ENCODE assay signal across 8 mouse cellular contexts in genomic region chr7:46569509-46569908, GRCm38 (mm10).
DNase-seq lines count a peak whose midpoint lies in the region; ATAC-seq and TF ChIP-seq lines count a peak whose summit lies in the region.
"Not testable (repeated sequence)": the region's sequence is repeated elsewhere in the genome, so short reads cannot be mapped to it uniquely, and the experiment has no call there.

No protein-coding gene starts in this region.

- H3K4me1 ChIP-seq in intestine, postnatal 0 days (replicated peaks; ENCODE audit: control insufficient read depth, insufficient read depth, low read length); liver, embryonic 11.5 days (replicated peaks; ENCODE audit: control insufficient read depth, insufficient read depth, low read length): not testable (repeated sequence)

- H3K27ac ChIP-seq in intestine, postnatal 0 days (ENCODE audit: low read depth, low read length); liver, embryonic 11.5 days (ENCODE audit: low read depth, low read length): not testable (repeated sequence)

- not testable (repeated sequence) for H3K9me3 ChIP-seq in intestine, postnatal 0 days (ENCODE audit: control insufficient read depth); liver, embryonic 11.5 days (ENCODE audit: control insufficient read depth, low read length)

- not testable (repeated sequence) for H3K9ac ChIP-seq in intestine, postnatal 0 days (ENCODE audit: low read depth, low read length); liver, embryonic 11.5 days (ENCODE audit: low read depth, low read length)

- not testable (repeated sequence) for H3K36me3 ChIP-seq in intestine, postnatal 0 days (ENCODE audit: control insufficient read depth, insufficient read depth); liver, embryonic 11.5 days (ENCODE audit: control insufficient read depth, insufficient read depth, low read length)

- DNase-seq in A20 (ENCODE audit: low read depth, low spot score) (peak; percentile 83), adipocyte (ENCODE audit: low spot score) (peak; percentile 54)
- DNase-seq in cerebellum, adult 9-11 months, result peak; percentile 63
- DNase-seq in gastrocnemius, postnatal 14 days, result peak; percentile 30
- DNase-seq in liver, embryonic 11.5 days (ENCODE audit: low spot score), result not testable (repeated sequence)
- peak; percentile 29 for DNase-seq in thymus, postnatal 0 days (ENCODE audit: low spot score)

- not testable (repeated sequence) for H3K4me2 ChIP-seq in intestine, postnatal 0 days (replicated peaks; ENCODE audit: low read depth); liver, embryonic 11.5 days

- intact Hi-C loops in gastrocnemius, postnatal 14 days (cut with DNase I; ENCODE audit: low total_unique reads), result loop anchor here (2.0 kb wide), 1 partner anchor 177 kb away; no protein-coding TSS in a partner anchor

- not testable (repeated sequence) for H3K4me3 ChIP-seq in intestine, postnatal 0 days (ENCODE audit: low read depth, low read length); liver, embryonic 11.5 days (ENCODE audit: low read depth, low read length)

- peak; percentile 78 for TF ChIP-seq CTCF in intestine, postnatal 0 days (IDR thresholded peaks at IDR 0.05; ENCODE audit: low read depth)

- WGBS in intestine, postnatal 0 days, result 74% methylated on average over 9 of the region's 9 CpGs
- WGBS in liver, embryonic 11.5 days, result 53% methylated on average over 9 of the region's 9 CpGs

- ATAC-seq in intestine, postnatal 0 days, result not testable (repeated sequence)
- ATAC-seq in liver, embryonic 11.5 days (replicated peaks; ENCODE audit: low FRiP score), result 0 out of 2 replicates have a peak, but pooled peaks have one; percentile 45
- 0 out of 2 replicates have a peak, but pooled peaks have one; percentile 47 for ATAC-seq in monocyte, adult 5-6 weeks (replicated peaks; ENCODE audit: insufficient number of reproducible peaks, low FRiP score, low TSS enrichment, poor library complexity, severe bottlenecking)

- H3K27me3 ChIP-seq in intestine, postnatal 0 days (replicated peaks; ENCODE audit: control insufficient read depth, insufficient read depth, low read length); liver, embryonic 11.5 days (replicated peaks; ENCODE audit: control insufficient read depth, insufficient read depth, low read length): not testable (repeated sequence)
